Mouse (Mus musculus) forebrain, embryonic 11.5 days (tissue): ENCODE data around the gene Galc. TPM values are rescaled to one million over a fixed set of nuclear protein-coding genes. Genes with fewer than 3 reads are reported as not detected.
"Not testable (repeated sequence)": the region's sequence is repeated elsewhere in the genome, so short reads cannot be mapped to it uniquely, and the experiment has no call there.

Experiments used
- ATAC-seq: fragments of 200-750 bp; cut with Nextera tagmentation; replicated peaks from 2 replicates; pipeline ENCODE4 v1.8.0; 2017; ENCODE audit warnings: moderate TSS enrichment; ENCODE audit not compliant: low FRiP score
- DNase-seq: peaks from one replicate; pipeline ENCODE4 v3.0.0-alpha.2; 2017; ENCODE audit warnings: low spot score
- H3K27ac ChIP-seq: fragments of 300-500 bp; sonication (generic); 2 replicates; pipeline ENCODE4 v1.5.1; 2014; ENCODE audit warnings: low read depth, low read length
- H3K27me3 ChIP-seq: fragments of 300-500 bp; sonication (generic); 2 replicates; pipeline ENCODE4 v1.6.1; 2014; ENCODE audit warnings: mild to moderate bottlenecking, low read length, mixed read lengths; ENCODE audit not compliant: control insufficient read depth, insufficient read depth
- H3K36me3 ChIP-seq: fragments of 300-500 bp; sonication (generic); 2 replicates; pipeline ENCODE4 v1.6.1; 2014; ENCODE audit warnings: mild to moderate bottlenecking, low read length, moderate library complexity, mixed read lengths; ENCODE audit not compliant: control insufficient read depth, insufficient read depth
- H3K4me1 ChIP-seq: fragments of 300-500 bp; sonication (generic); replicated peaks from 2 replicates; pipeline ENCODE4 v1.6.1; 2014; ENCODE audit warnings: low read length, mixed read lengths; ENCODE audit not compliant: control insufficient read depth, insufficient read depth
- H3K4me2 ChIP-seq: fragments of 300-500 bp; sonication (generic); 2 replicates; pipeline ENCODE4 v1.6.1; 2014; ENCODE audit warnings: low read depth, mild to moderate bottlenecking, low read length, moderate library complexity, mixed read lengths; ENCODE audit not compliant: severe bottlenecking
- H3K4me3 ChIP-seq: fragments of 300-500 bp; sonication (generic); 2 replicates; pipeline ENCODE4 v1.5.1; 2014; ENCODE audit warnings: low read depth, low read length
- H3K9ac ChIP-seq: fragments of 300-500 bp; sonication (generic); 2 replicates; pipeline ENCODE4 v1.6.1; 2014; ENCODE audit warnings: low read length
- H3K9me3 ChIP-seq: fragments of 300-500 bp; sonication (generic); 2 replicates; pipeline ENCODE4 v1.6.1; 2016; ENCODE audit warnings: low read length, mixed read lengths; ENCODE audit not compliant: control insufficient read depth
- WGBS: fragments of 180-500 bp; shearing (Covaris S2); extraction: QIAGEN DNeasy Blood & Tissue Kit; methylation state at CpG from one replicate; pipeline ENCODE4 v1.1.7; 2014; 5-methylcytosine and 5-hydroxymethylcytosine counted together
- polyA plus RNA-seq: library from polyadenylated mRNA; unstranded; fragments of >200 nt; fragmentation: Nextera tagmentation; extraction: Ambion mirVana; gene quantifications from 2 replicates; pipeline ENCODE4 v1.2.1, GENCODE M21; 2014

Gene Galc
- polyA plus RNA-seq, 1 experiment from 2014 or later, result 16.4 TPM

DNA sequence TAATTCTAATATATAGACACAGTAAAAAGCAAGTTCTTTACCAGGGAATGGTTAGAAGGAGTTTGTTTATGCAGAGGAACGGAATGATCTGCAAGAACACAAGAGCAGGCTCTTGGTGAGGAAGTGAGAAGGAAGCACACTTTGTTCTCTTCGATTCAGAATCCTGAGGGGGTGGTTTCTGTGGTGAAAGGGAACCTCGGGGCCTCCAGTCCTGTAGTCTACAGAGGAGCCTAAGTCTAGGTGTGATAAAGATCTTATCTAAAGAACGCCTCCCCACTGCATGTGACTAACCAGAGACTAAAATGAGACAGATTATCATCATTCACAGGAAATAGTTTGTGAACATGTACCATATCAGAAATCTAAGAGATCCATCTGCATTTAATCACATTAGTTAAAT is 12.4 kb downstream of the Galc start:
- Histone ChIP-seq H3K36me3 (peaks cover 3% of the 10 kb centered on the region; the same call in 1 of the 2 replicates), H3K27me3 (no peaks in the 10 kb centered on the region), H3K4me1 (no peaks in the 10 kb centered on the region), H3K4me3 (no peak overlapping the region), H3K9ac (no peak overlapping the region), H3K4me2 (no peak overlapping the region), H3K27ac (no peak overlapping the region), H3K9me3 (no peaks in the 10 kb centered on the region)
- DNase-seq (no peak), ATAC-seq (no peak)
- WGBS, result 77% methylated on average over 4 of the region's 4 CpGs

DNA sequence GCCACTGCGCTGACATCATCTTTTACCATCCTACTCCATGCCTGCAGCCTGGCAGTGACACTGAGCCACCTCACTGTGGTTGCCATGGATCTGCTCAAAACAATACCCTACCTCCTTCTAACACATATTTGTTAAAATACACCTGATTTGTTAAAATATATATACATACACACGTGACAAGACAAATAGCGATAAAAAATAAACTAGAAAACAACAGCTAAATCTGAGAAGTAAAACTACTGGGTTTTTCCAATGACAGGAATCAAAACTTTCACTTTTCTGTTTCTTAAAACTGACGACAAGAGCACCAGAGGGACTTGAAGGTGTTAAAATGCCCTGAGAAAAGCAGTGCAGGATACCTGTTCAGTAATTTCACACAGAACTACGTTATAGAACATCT is 14.4 kb downstream of the Galc start:
- no peaks in the 10 kb centered on the region for H3K9me3 ChIP-seq
- no peaks in the 10 kb centered on the region for H3K27me3 ChIP-seq
- 89% methylated on average over 5 of the region's 5 CpGs for WGBS
- no peak for DNase-seq
- H3K4me1 ChIP-seq, result no peaks in the 10 kb centered on the region
- no peak overlapping the region for H3K4me3 ChIP-seq
- H3K27ac ChIP-seq, result no peak overlapping the region
- H3K36me3 ChIP-seq, result no peaks in the 10 kb centered on the region
- ATAC-seq, result no peak
- no peak overlapping the region for H3K4me2 ChIP-seq
- no peak overlapping the region for H3K9ac ChIP-seq

DNA sequence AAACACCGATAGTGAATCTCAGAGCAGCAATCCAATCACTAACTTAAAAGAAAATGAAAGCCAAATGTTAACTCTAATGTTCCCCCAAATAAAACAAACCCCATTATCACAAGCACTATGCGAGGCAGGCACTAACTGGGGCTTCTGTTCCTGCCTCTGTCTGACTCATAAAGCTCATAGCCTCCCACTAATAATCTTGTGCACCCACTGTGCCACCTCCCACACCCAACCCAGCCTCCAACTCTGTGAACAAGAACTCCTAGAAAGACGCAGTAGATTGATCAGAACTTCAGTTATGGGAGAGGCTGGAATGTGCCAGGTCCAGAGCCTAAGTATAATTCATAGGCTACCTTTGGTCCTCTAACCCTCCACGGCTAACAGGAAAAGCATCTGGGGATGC is 15.1 kb downstream of the Galc start:
- WGBS, result 94% methylated on average over 4 of the region's 4 CpGs
- no peak for ATAC-seq
- Histone ChIP-seq H3K4me2 (no peak overlapping the region), H3K4me3 (no peak overlapping the region), H3K9ac (no peak overlapping the region), H3K4me1 (no peaks in the 10 kb centered on the region), H3K9me3 (no peaks in the 10 kb centered on the region), H3K36me3 (no peaks in the 10 kb centered on the region), H3K27ac (no peak overlapping the region), H3K27me3 (no peaks in the 10 kb centered on the region)
- no peak for DNase-seq

- 89% methylated on average over 6 of the region's 6 CpGs for WGBS
- H3K4me3 ChIP-seq, H3K4me1 ChIP-seq, DNase-seq, H3K36me3 ChIP-seq, H3K27ac ChIP-seq, H3K27me3 ChIP-seq, H3K9ac ChIP-seq, ATAC-seq, H3K4me2 ChIP-seq, H3K9me3 ChIP-seq: not testable (repeated sequence)
Observed at GRCm38 (mm10) chr12:98238478-98238877, 20.8 kb downstream of the Galc start.

- DNase-seq, result no peak
- no peaks in the 10 kb centered on the region for H3K27me3 ChIP-seq
- no peak overlapping the region for H3K4me2 ChIP-seq
- ATAC-seq, result no peak
- no peaks in the 10 kb centered on the region for H3K9me3 ChIP-seq
- no peak overlapping the region for H3K27ac ChIP-seq
- 96% methylated on average over 2 of the region's 2 CpGs for WGBS
- no peak overlapping the region for H3K4me3 ChIP-seq
- H3K9ac ChIP-seq, result no peak overlapping the region
- no peaks in the 10 kb centered on the region for H3K36me3 ChIP-seq
- H3K4me1 ChIP-seq, result no peaks in the 10 kb centered on the region
Observed at GRCm38 (mm10) chr12:98227037-98227436, 32.2 kb downstream of the Galc start.

DNA sequence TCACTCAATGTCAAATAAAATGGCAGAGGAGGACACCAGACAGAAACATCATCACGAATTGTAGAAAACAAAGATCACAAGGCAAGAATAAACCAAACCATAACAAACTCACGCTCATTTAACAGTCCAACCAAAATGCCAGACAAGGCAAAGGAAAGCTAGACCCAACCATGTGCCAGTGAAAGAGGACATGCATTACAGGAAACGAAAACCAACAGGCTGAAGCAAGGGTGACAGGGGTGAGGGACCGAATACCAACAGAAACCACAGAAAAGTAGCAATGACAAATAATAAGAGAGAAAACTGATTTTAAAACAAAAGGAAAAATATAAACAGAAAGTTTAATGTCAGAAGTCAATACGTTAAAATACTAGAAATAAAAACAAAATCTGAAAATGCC is 36.0 kb downstream of the Galc start:
- H3K27me3 ChIP-seq, result no peaks in the 10 kb centered on the region
- H3K4me3 ChIP-seq, result no peak overlapping the region
- no peaks in the 10 kb centered on the region for H3K9me3 ChIP-seq
- WGBS, result 86% methylated on average over 5 of the region's 5 CpGs
- no peaks in the 10 kb centered on the region for H3K4me1 ChIP-seq
- H3K27ac ChIP-seq, result no peak overlapping the region
- H3K36me3 ChIP-seq, result no peaks in the 10 kb centered on the region
- ATAC-seq (no peak), DNase-seq (no peak)
- no peak overlapping the region for H3K9ac ChIP-seq
- no peak overlapping the region for H3K4me2 ChIP-seq

GRCm38 (mm10) chr12:98216432-98216831 is 42.8 kb downstream of the Galc start:
- ATAC-seq (no peak), DNase-seq (no peak)
- WGBS, result 83% methylated on average over 11 of the region's 11 CpGs

DNA sequence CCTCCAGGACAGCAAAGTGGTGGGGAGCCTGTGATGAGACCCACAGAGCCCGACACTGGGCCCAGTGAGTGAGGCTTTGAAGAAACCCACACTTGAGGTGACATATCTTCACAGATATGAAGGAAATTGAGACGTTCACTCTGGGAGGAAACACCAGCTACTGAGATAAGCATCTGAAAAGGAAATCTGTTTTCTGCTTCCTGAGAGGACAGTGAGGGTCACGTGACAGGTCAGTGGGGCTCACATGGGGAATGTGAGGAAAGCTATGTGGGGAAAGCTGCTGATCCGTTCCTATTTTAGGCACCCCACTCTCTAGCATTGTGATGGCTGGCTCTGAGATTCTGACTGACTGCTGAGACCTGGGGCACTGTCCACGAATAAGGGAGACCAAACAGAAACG is 43.7 kb downstream of the Galc start:
- Histone ChIP-seq H3K4me2 (no peak overlapping the region), H3K27ac (no peak overlapping the region), H3K4me3 (no peak overlapping the region), H3K27me3 (no peaks in the 10 kb centered on the region), H3K9ac (no peak overlapping the region), H3K9me3 (no peaks in the 10 kb centered on the region), H3K4me1 (no peaks in the 10 kb centered on the region), H3K36me3 (no peaks in the 10 kb centered on the region)
- DNase-seq (no peak), ATAC-seq (no peak)
- WGBS, result 67% methylated on average over 6 of the region's 6 CpGs

More at GRCm38 (mm10) chr12:98216432-98216831, 42.8 kb downstream of the Galc start:
- Histone ChIP-seq H3K4me3 (no peak overlapping the region), H3K27ac (no peak overlapping the region), H3K4me2 (no peak overlapping the region), H3K36me3 (no peaks in the 10 kb centered on the region), H3K9ac (no peak overlapping the region), H3K4me1 (no peaks in the 10 kb centered on the region), H3K9me3 (no peaks in the 10 kb centered on the region), H3K27me3 (no peaks in the 10 kb centered on the region)

DNA sequence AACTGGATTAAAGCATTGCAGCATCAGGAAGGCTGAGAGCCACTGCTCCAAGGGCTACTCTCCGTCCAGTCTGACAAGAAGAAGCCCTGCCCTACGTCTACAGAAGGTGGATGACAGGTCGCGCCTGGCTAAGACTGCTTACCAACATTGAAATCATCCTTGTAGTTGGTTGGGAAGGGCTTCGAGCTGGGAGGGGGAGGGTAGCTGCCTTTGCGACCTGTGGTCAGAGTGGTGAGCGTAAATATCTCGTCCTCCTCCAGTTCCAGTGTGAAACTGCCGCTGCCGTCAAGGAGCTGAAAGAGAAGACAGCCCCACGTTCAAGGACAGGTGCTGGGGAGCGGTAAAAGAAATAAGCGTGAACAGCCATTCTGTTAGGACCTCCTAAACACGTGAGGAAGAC is 45.1 kb downstream of the Galc start:
- Histone ChIP-seq H3K27me3 (no peaks in the 10 kb centered on the region), H3K4me3 (no peak overlapping the region), H3K9me3 (no peaks in the 10 kb centered on the region), H3K27ac (no peak overlapping the region), H3K4me1 (no peaks in the 10 kb centered on the region), H3K4me2 (no peak overlapping the region), H3K36me3 (no peaks in the 10 kb centered on the region), H3K9ac (no peak overlapping the region)
- WGBS, result 87% methylated on average over 14 of the region's 14 CpGs
- no peak for ATAC-seq
- DNase-seq, result no peak
